Mouse (Mus musculus) adrenal gland, postnatal 25 days (tissue): ENCODE data around the gene Haghl. TPM values are rescaled to one million over a fixed set of nuclear protein-coding genes. Genes with fewer than 3 reads are reported as not detected.
"Not testable (repeated sequence)": the region's sequence is repeated elsewhere in the genome, so short reads cannot be mapped to it uniquely, and the experiment has no call there.

Experiments used
- DNase-seq: peaks from one replicate; pipeline ENCODE4 v3.0.0; 2021; ENCODE audit warnings: mixed read lengths
- total RNA-seq: library from RNA; stranded (reverse); gene quantifications from 2 replicates; pipeline ENCODE4 v1.2.3, GENCODE M21; 2021

Gene Haghl
- total RNA-seq, 1 experiment from 2014 or later = 43.5 TPM

DNA sequence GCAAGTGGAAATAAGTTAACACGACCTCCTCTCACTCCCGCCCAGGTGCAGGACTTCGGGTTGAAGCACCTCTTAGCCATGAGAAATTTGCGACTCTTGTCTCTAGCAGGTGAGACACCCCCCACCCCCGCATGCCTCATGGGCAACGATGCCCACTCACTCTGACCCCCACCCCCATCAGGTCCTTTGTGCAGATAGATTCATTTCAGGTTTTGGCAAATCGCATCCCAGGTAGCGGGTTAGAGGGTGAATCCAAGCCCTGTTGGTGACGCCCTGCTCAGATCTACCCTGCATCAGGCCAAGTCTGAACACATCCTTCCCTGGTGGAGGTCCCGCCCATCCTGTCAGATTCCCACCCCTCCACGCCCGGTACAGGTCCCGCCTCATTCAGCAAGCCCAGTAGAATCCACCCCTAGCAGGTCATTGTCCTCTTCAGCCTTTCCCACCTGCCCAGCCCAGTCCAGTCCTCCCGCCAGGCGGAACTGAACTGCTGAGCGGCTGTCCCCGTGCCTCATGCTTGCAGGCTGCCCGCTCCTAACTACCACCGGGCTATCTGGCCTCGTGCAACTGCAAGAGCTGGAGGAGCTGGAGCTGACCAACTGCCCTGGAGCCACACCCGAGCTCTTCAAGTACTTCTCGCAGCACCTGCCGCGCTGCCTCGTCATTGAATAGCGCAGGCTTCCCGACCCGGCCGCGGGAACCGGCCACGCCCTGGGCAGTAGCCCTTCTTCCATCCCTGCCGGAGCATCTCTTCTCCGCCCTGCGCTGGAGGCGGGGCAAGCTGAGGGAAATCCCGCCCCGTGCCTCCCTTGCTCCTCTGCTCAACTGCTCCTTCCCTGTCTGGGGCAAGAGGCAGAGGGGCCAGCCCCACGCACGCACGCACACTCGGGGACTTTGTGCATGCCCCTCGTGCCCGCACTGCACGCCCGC is 33.6 kb upstream of the Haghl start:
- no peak for DNase-seq

- no peak for DNase-seq
These were observed 32.2 kb upstream of the Haghl start for GRCm38 (mm10) chr17:25817662-25818061.

DNA sequence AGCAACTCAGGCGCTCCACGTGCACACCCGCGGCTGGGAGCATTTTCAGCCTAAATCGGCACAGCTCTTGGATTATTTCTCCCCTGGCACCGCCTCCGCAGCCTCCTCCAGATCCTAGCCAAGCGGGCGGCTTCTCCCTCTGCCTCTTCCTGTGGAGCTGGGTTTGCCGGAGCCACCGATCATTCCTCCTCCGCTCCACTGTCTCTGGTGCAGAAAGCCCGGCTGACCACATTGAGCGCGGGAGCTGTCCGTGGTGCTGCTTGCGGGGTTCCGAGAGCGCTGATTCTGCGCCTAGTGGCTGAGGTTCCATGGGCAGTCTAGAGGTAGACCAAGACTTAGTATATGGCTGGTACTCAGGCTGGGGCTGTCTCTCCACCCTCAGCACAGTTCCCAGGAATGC is 28.0 kb upstream of the Haghl start:
- DNase-seq = peak; percentile 89

GRCm38 (mm10) chr17:25810890-25811289 is 25.4 kb upstream of the Haghl start:
- DNase-seq = no peak

DNA sequence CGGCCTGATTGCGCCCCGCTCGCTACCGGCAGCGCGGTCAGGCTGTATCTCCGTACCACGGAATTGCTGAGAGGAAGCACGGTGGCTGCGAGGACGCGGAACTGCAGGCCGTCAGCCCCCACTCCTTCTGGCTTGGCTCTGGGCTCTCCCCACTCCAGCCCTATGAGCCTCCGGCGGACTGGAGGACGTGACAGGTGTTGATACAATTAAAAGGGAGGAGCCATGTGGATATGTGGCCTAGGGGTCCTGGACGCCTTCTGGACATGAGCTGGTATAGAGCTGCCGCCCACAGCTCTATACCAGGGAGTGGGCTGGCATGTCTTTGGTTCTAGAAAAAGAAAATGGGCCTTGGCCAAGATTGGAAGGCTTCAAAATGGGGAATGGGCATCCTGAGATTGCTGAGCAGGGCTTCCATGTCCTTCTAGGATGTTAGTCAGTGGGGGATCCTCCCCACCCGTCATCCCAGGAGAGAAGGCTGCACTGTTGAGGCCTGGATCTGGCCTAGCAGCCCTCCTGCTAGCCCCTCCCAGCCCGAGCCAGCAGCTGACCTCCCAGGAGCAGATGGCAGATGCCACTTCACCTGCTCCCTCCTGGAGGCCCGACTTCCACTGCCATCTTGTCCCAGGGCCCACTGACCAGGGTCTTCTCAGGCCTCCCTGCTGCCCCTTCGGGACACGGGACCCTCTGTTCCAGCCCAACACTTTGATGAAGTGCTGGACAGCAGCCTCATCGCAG is 24.3 kb upstream of the Haghl start:
- no peak for DNase-seq

DNA sequence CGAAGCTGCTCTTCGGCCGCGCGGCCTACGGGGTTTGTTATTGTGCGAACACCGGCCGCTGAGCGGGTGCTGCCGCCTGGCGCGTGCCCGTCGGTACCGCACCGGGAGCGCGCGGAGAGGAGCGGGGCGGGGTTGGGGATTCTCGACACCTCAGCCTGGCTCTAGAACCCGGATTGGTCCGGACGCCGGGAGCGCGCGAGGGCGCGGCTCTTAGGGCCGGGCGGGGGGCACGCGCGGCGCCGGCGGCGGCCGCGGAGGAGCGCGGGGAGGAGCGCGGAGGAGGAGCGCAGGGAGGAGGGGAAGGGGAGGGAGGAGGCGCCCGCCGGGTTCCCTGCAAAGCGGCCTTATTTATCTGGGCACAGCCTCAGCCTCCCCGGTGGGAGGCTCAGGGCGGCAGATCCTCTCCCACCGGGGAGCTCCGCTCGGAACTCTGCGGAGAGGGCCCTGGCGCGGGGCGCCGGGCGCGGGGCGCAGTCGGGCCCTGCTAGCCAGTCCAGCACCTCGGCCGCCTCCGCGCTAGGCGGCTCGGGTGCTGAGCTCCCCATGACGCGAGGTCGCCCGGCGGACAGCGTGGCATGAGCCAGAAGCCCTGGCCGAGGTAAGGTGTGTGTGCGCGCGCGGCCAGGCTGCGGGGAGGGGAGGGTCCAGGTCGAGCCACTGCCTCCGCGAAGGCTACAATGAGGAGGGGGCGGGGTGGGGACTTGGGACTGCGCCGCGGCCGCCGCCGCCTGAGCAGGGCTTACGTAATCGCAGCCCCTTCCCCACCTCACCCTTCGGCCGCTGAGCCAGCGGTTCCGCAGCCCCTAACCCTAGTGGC is 23.5 kb upstream of the Haghl start, which contains the start of gene Fbxl16:
Gene Fbxl16, plus strand, starts transcription at position 297 of the 817 bp plus-strand sequence.
- DNase-seq = peak; percentile 91

GRCm38 (mm10) chr17:25808028-25808427 is 22.6 kb upstream of the Haghl start:
- no peak for DNase-seq

- not testable (repeated sequence) for DNase-seq
These were observed 22.0 kb upstream of the Haghl start for GRCm38 (mm10) chr17:25807452-25807851.

DNA sequence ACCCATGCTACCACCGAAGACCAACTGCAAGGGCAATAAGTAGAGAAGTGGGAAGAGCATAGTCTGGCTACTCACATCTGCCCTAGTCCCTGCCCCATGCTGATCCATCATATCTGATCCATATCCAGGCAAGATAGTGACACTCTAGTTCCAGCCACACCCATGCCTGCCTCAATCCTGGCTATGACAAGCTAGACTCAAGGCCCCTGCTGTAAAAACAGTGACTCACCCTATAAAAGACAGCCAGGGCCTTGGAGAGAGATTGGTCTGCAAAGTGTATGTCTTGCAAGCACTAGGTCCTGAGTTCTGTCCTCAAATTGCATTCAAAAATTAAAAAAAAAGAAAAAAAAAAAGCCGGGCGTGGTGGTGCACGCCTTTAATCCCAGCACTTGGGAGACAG is 21.0 kb upstream of the Haghl start:
- DNase-seq = no peak

DNA sequence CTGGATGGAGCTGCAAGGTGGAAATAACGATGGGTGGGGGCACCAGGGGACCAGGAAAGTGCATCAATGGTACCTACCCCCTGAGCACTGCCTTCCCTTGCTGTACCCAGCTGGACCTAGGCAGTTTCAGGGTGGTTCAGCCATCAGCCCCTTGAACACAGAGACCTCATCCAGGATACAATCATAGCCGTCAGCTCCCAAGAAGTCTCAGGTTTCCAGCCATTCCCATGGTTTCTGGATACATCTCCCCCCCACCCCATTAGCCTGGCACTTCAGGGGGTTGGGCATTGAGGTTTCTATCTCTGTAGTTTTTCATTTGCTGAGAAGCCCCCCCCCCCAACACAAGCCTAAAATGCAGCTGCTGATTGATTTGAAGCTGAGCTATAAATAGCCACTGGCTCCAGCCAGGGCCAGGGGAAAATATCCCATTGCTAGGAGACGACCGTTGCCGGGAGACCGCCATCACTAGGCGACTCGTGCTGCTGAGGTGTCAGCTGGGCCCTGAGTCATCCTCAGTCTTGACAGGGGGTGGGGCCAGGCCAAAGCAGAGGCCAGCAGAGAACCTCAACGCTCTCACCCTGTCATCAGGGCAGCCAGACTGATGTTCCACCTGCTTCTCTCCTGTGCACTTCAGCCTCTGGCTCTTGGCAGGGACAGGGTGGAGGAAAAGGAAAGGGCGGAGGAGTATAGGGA is 17.5 kb upstream of the Haghl start:
- peak; percentile 87 for DNase-seq

DNA sequence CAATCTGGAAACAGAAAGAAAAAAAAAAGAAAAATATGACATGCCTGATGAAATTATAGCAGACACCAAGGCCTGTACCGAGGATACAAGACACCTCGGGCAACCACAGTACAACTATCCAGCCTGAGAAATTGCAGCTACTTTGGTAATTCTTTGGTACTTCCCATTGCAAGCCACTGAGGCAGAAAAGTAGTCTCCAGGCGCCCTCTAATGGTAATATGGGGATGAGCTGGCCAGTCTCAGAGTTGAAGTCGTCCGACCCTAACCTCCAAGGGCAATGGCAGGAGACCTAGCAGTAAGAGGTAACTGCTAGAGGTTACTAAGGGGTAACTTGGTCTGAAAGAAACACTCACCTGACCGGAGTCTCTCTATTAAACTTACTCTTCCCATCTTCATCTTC is 15.6 kb upstream of the Haghl start:
- no peak for DNase-seq

DNA sequence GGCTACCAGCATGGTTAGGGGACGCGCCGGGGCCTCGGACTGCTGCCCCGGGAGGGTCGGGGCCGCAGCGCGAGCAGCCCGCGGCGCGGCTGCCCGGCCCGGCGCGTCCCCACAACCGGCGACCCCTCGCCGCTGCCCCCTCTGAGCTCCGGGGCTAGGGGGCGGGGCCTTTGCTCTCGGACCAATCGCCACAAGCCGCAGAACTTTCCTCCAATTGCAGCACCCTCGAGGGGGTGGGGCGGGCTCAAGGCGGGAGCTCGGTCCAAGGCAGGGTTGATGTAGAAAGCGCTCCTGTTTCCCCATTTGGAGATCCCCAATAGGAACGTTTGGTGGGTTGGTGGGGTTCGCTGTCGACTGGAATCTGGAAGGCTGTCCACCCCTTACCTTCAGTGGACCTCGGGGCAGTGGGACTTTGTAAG is 11.5 kb upstream of the Haghl start, which contains the start of gene Metrn:
Gene Metrn, minus strand, starts transcription at position 186 of the 419 bp plus-strand sequence.
- peak; percentile 92 for DNase-seq

GRCm38 (mm10) chr17:25796211-25796771 is 10.8 kb upstream of the Haghl start:
- DNase-seq = peak; percentile 47

DNA sequence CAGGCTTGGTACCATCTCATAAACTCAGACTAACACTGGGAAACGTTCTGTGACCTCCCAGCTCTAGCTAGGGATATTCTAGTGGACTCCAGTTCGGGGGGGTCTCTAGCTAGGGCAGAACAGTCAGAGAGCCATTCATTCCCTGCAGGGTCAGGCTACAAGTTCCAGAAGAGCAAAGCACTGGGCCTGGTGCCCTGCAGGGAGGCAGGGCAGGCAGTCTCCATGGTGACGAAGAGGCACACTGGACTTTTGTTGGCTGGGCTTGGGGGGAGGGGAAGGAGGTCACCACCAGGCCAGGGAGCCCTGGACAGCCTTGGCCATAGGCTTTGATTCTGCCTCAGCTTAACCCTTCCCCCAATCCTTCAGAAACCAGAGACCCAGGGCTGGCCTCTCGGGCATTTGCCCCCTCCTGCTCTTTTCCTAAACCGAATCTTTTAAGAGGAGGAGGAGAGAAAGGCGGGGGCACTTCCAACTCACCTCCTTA is 10.2 kb upstream of the Haghl start, which contains the start of gene AC134908.4:
Gene AC134908.4, minus strand, starts transcription at position 51 of the 484 bp plus-strand sequence.
- no peak for DNase-seq

GRCm38 (mm10) chr17:25794998-25795397 is 9.5 kb upstream of the Haghl start:
- DNase-seq = no peak

DNA sequence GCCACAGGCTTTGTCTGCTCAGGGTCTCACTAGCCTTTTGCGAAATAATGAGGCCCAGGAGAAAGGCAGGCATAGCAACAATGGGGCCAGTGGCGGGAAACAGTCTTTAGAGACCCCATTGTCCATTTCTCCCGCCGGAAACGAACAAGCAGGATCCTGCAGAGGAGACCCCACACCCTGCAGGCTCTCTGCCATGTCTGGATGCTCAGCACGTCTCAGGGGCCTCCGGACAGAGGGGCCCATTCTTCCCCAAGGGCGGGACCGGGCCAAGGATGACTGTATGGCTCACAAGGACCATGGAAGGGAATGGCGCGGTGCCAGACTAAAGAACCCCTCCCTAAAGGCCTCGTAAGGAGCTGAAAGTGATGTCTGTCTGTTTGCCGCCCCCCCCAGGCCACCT is 8.7 kb upstream of the Haghl start:
- DNase-seq = no peak

DNA sequence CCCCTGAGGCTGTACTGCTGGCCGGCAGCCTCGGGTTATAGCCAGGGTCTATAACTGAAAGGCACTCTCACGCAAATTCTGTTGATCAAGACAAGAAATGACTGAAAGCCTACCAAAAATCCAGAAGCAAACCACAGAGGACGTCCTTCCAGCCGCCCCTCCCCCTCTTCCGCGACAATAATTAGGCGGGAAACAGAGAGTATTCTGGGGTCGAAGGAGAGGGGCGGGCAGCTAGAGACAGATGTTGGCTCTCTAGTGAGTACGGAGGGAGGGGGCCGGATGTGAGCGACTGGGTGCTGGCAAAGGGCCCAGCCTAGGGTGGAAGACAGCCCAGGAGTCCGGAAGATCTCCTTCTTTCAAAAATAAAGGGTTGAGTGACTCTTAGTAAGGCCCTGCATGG is 7.1 kb upstream of the Haghl start, which contains the start of gene Fam173a:
Gene Fam173a, minus strand, starts transcription at position 287 of the 400 bp plus-strand sequence.
- peak; percentile 76 for DNase-seq

DNA sequence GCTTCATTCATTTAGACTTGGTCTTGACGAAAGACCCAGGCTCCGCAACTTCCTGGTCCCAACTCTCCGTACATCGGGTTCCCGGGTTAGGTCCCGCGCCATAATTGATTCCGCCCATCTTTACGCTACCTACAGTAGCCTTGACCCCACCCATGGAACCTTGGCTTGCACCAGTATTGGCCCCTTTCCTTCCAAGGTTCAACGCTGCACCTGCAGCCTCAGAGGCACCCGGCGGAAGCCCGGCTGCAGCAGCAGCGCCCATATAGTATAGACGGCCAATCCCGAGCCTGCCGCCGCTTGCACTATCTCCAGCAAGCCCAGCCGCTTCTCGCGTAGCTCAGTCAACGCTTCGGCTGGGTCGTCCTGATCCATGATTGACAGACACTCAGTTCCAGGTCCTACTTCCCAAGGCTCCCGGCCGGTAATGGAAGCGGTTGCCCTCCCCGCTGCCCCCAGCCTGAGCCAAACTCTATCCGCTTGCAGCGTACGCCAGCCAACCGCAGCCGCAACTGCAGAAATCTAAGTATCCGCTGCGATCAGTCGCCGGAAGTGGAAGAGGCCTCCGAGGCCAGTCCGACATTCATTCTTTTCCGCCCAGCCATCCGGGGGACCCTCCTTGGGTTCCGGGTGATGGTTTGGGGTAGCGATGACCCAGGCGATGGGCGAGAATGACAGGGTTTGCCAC is 6.5 kb upstream of the Haghl start:
- peak; percentile 83 for DNase-seq

GRCm38 (mm10) chr17:25791320-25791842 is 5.9 kb upstream of the Haghl start:
- no peak for DNase-seq
